Mouse (Mus musculus): ENCODE results near the gene Pygm. TPM values are rescaled to one million over a fixed set of nuclear protein-coding genes. Genes with fewer than 3 reads are reported as not detected.

Gene Pygm
- polyA plus RNA-seq (2014; fragmentation: Nextera tagmentation; extraction: Ambion mirVana), result 4.4 and 6.0 TPM in 2 replicates

DNA sequence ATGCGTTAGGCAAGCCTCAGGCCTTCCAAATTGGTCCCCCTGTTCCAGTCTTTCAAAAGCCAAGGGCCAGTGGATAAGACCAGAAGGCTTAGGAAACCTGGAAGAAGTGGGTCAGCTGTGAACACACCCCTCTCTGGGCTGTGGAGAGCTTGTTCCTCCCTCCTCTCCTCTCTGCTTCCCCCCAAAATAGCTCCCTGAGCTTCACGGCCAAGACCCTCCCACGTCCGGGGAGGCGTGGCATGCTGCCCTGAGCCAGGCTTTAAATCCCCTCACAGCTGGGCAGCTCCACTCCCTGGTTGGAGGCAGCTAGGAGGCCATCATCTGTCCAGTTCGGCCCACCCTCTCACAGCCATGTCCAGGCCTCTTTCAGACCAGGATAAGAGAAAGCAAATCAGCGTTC, at the start of gene Pygm:
TSS of gene Pygm (plus strand) at position 272 of the 400 bp plus-strand sequence.
- Histone ChIP-seq H3K36me3 (ENCODE audit: control insufficient read depth, insufficient read depth, low read length) (no peaks in the 10 kb centered on the region), H3K9ac (ENCODE audit: low read length) (no peak within 1 kb of the TSS; the same call in 1 of the 2 replicates), H3K9me3 (ENCODE audit: control insufficient read depth, low read length) (no peaks in the 10 kb centered on the region), H3K4me1 (ENCODE audit: control insufficient read depth, insufficient read depth, low read length) (0 out of 2 replicates have a peak, but pooled peaks cover 4% of the 10 kb centered on the region), H3K27ac (ENCODE audit: low read depth, low read length) (no peak within 1 kb of the TSS), H3K27me3 (ENCODE audit: control insufficient read depth, insufficient read depth, low read length) (no peaks in the 10 kb centered on the region), H3K4me2 (ENCODE audit: low read depth) (no peak within 1 kb of the TSS), H3K4me3 (ENCODE audit: low read depth, low read length) (no peak within 1 kb of the TSS)
- DNase-seq (ENCODE audit: low spot score) (no peak), ATAC-seq (ENCODE audit: insufficient read depth, low FRiP score, low TSS enrichment) (no peak)
- WGBS, result 27% methylated on average over 7 of the region's 7 CpGs

DNA sequence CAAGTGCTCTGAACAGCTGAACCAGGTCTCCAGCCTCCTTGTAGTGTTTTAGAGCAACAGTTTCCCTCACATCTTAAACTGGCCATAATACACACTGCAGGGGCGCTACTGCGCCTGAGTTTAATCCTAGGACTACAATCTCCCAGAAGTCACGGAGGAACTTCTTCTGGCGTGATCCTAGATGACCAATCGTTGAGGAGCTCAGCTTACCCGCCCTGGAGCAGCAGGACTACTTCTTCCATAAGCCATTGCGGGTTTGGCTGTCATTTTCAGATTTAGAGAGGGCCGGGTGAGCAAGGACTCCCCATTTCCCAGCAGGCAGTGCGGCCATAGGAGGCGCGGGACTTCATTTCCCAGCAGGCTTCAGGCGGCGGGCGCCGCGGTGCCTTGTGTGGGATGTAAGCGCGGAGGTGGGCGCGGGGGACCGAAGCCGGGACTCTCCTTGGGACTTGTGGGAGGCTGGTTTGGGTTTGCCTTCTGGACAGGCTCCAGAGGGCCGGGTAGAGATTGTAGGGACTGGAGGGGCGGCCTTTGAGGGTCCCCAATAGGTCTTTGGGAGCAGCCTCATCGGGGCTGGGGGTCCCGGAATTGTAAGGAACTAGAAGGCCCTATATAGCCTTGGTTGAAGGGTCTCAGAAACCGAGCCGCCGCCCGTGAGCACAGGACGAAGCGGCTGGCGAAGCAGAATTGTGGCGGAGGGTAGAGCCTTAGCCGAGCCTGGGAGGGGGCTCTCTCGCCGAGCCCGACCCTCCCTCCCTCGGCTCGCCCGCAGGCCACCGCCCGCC, 49.3 kb upstream of the Pygm start, which contains the start of gene Men1:
TSS of gene Men1 (plus strand) at position 307 of the 785 bp plus-strand sequence.
- DNase-seq (ENCODE audit: low spot score) (peak; percentile 95), ATAC-seq (ENCODE audit: insufficient read depth, low FRiP score, low TSS enrichment) (peak; percentile 90)
- peaks cover 21% of the 10 kb centered on the region for H3K4me1 ChIP-seq (ENCODE audit: control insufficient read depth, insufficient read depth, low read length)
- H3K27me3 ChIP-seq (ENCODE audit: control insufficient read depth, insufficient read depth, low read length), result no peaks in the 10 kb centered on the region
- peak within 1 kb of the TSS; percentile 70 for H3K9ac ChIP-seq (ENCODE audit: low read length)
- H3K4me3 ChIP-seq (ENCODE audit: low read depth, low read length), result peak within 1 kb of the TSS; percentile 63
- H3K4me2 ChIP-seq (ENCODE audit: low read depth), result peak within 1 kb of the TSS; percentile 90
- WGBS, result under 1% methylated on average over 43 of the region's 43 CpGs
- peak within 1 kb of the TSS; percentile 49; the same call in 1 of the 2 replicates for H3K27ac ChIP-seq (ENCODE audit: low read depth, low read length)
- H3K36me3 ChIP-seq (ENCODE audit: control insufficient read depth, insufficient read depth, low read length), result peaks cover 14% of the 10 kb centered on the region
- H3K9me3 ChIP-seq (ENCODE audit: control insufficient read depth, low read length), result no peaks in the 10 kb centered on the region

DNA sequence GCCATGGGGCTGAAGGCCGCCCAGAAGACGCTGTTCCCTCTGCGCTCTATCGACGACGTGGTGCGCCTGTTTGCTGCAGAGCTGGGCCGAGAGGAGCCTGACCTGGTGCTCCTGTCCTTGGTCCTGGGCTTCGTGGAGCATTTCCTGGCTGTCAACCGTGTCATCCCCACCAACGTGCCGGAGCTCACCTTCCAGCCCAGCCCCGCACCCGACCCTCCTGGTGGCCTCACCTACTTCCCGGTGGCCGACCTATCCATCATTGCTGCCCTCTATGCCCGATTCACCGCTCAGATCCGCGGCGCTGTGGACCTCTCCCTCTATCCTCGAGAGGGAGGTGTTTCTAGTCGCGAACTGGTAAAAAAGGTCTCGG, 48.8 kb upstream of the Pygm start:
- H3K9me3 ChIP-seq (ENCODE audit: control insufficient read depth, low read length), result no peaks in the 10 kb centered on the region
- ATAC-seq (ENCODE audit: insufficient read depth, low FRiP score, low TSS enrichment) (0 out of 2 replicates have a peak, but pooled peaks have one; percentile 2), DNase-seq (ENCODE audit: low spot score) (peak; percentile 33)
- H3K4me2 ChIP-seq (ENCODE audit: low read depth), result peak overlapping the region; percentile 90
- peaks cover 21% of the 10 kb centered on the region for H3K4me1 ChIP-seq (ENCODE audit: control insufficient read depth, insufficient read depth, low read length)
- WGBS, result under 1% methylated on average over 25 of the region's 25 CpGs
- H3K4me3 ChIP-seq (ENCODE audit: low read depth, low read length), result peak overlapping the region; percentile 63
- H3K9ac ChIP-seq (ENCODE audit: low read length), result peak overlapping the region; percentile 70
- peaks cover 14% of the 10 kb centered on the region for H3K36me3 ChIP-seq (ENCODE audit: control insufficient read depth, insufficient read depth, low read length)
- no peaks in the 10 kb centered on the region for H3K27me3 ChIP-seq (ENCODE audit: control insufficient read depth, insufficient read depth, low read length)
- peak overlapping the region; percentile 24; the same call in 1 of the 2 replicates for H3K27ac ChIP-seq (ENCODE audit: low read depth, low read length)

DNA sequence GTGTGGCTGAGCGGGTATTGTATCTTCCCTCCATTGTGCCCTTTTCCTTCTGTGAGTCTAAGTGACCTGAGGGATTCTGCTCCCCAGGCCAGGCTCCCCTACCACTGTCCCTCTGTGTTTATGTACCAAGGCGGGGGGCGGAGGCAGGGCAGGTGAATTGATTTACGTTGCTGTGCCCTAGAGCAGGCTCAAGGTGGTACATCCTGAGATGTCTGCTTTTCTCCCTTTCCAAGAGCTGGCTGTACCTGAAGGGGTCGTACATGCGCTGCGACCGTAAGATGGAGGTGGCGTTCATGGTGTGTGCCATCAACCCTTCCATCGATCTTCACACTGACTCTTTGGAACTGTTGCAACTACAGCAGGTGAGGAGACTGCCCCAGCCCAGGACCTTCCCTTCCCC, 47.3 kb upstream of the Pygm start:
- ATAC-seq (ENCODE audit: insufficient read depth, low FRiP score, low TSS enrichment), result no peak
- WGBS, result 95% methylated on average over 10 of the region's 10 CpGs
- Histone ChIP-seq H3K4me1 (ENCODE audit: control insufficient read depth, insufficient read depth, low read length) (peaks cover 19% of the 10 kb centered on the region), H3K36me3 (ENCODE audit: control insufficient read depth, insufficient read depth, low read length) (peaks cover 14% of the 10 kb centered on the region), H3K27me3 (ENCODE audit: control insufficient read depth, insufficient read depth, low read length) (no peaks in the 10 kb centered on the region), H3K4me2 (ENCODE audit: low read depth) (peak overlapping the region; percentile 90), H3K9me3 (ENCODE audit: control insufficient read depth, low read length) (no peaks in the 10 kb centered on the region), H3K4me3 (ENCODE audit: low read depth, low read length) (peak overlapping the region; percentile 63), H3K9ac (ENCODE audit: low read length) (no peak overlapping the region; the same call in 1 of the 2 replicates), H3K27ac (ENCODE audit: low read depth, low read length) (no peak overlapping the region)
- DNase-seq (ENCODE audit: low spot score), result no peak

DNA sequence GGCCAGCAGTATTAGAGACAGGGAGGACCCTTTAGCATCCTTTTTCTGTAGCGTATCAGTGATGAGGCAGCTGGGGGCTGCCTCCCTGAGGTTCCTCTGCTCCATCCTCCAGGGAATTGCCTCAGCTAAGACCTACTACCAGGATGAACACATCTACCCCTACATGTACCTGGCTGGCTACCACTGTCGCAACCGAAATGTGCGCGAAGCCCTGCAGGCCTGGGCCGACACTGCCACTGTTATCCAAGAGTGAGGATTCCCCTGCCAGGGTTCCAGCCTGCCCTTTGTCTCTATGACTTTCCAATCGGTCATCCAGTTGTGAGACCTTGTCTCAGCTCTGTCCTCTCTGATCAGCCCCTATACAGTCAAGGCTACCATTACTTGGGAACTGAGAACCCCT, 46.0 kb upstream of the Pygm start:
- Histone ChIP-seq H3K36me3 (ENCODE audit: control insufficient read depth, insufficient read depth, low read length) (peaks cover 14% of the 10 kb centered on the region), H3K4me3 (ENCODE audit: low read depth, low read length) (no peak overlapping the region), H3K4me1 (ENCODE audit: control insufficient read depth, insufficient read depth, low read length) (peaks cover 19% of the 10 kb centered on the region), H3K4me2 (ENCODE audit: low read depth) (no peak overlapping the region), H3K27ac (ENCODE audit: low read depth, low read length) (no peak overlapping the region), H3K27me3 (ENCODE audit: control insufficient read depth, insufficient read depth, low read length) (no peaks in the 10 kb centered on the region), H3K9ac (ENCODE audit: low read length) (no peak overlapping the region), H3K9me3 (ENCODE audit: control insufficient read depth, low read length) (no peaks in the 10 kb centered on the region)
- DNase-seq (ENCODE audit: low spot score) (no peak), ATAC-seq (ENCODE audit: insufficient read depth, low FRiP score, low TSS enrichment) (no peak)
- 97% methylated on average over 7 of the region's 7 CpGs for WGBS

DNA sequence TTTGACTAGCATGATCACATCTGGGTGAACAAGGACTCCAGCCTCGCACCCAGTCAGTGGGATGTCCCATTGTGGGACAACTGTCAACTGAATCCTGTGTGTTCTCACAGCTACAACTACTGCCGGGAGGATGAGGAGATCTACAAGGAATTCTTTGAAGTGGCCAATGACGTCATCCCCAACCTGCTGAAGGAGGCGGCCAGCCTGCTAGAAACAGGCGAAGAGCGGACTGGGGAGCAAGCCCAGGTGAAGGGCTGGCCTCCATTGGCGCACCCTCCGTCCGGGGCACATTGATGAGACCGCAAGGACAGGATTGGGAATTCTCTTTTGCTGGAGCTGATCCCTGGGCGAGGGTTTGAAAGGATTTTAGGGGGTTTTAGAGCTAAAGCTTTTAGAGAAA, 45.5 kb upstream of the Pygm start:
- no peaks in the 10 kb centered on the region for H3K9me3 ChIP-seq (ENCODE audit: control insufficient read depth, low read length)
- H3K4me1 ChIP-seq (ENCODE audit: control insufficient read depth, insufficient read depth, low read length), result peaks cover 19% of the 10 kb centered on the region
- ATAC-seq (ENCODE audit: insufficient read depth, low FRiP score, low TSS enrichment) (no peak), DNase-seq (ENCODE audit: low spot score) (no peak)
- H3K4me2 ChIP-seq (ENCODE audit: low read depth), result no peak overlapping the region
- H3K27me3 ChIP-seq (ENCODE audit: control insufficient read depth, insufficient read depth, low read length), result no peaks in the 10 kb centered on the region
- H3K4me3 ChIP-seq (ENCODE audit: low read depth, low read length), result no peak overlapping the region
- no peak overlapping the region for H3K27ac ChIP-seq (ENCODE audit: low read depth, low read length)
- H3K9ac ChIP-seq (ENCODE audit: low read length), result no peak overlapping the region
- peaks cover 14% of the 10 kb centered on the region for H3K36me3 ChIP-seq (ENCODE audit: control insufficient read depth, insufficient read depth, low read length)
- WGBS, result 92% methylated on average over 11 of the region's 11 CpGs

DNA sequence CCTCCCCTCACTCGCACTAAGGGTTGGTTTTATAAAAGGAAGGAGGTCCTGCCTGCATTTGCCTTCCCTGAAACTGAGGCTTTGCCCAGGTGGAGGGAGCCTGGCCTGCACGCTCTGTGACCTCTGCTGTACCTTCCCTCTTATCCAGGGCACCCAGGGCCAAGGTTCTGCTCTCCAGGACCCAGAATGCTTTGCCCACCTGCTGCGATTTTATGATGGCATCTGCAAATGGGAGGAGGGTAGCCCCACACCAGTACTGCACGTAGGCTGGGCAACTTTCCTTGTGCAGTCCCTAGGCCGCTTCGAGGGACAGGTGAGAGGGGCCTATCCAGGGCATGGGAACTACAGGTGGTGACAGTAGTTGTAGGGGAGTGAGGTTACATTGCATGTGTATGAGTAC, 45.0 kb upstream of the Pygm start:
- Histone ChIP-seq H3K4me2 (ENCODE audit: low read depth) (no peak overlapping the region), H3K4me3 (ENCODE audit: low read depth, low read length) (no peak overlapping the region), H3K9me3 (ENCODE audit: control insufficient read depth, low read length) (no peaks in the 10 kb centered on the region), H3K27me3 (ENCODE audit: control insufficient read depth, insufficient read depth, low read length) (no peaks in the 10 kb centered on the region), H3K9ac (ENCODE audit: low read length) (no peak overlapping the region), H3K4me1 (ENCODE audit: control insufficient read depth, insufficient read depth, low read length) (peaks cover 18% of the 10 kb centered on the region), H3K27ac (ENCODE audit: low read depth, low read length) (no peak overlapping the region), H3K36me3 (ENCODE audit: control insufficient read depth, insufficient read depth, low read length) (peaks cover 16% of the 10 kb centered on the region)
- 94% methylated on average over 6 of the region's 6 CpGs for WGBS
- ATAC-seq (ENCODE audit: insufficient read depth, low FRiP score, low TSS enrichment), result no peak
- no peak for DNase-seq (ENCODE audit: low spot score)

DNA sequence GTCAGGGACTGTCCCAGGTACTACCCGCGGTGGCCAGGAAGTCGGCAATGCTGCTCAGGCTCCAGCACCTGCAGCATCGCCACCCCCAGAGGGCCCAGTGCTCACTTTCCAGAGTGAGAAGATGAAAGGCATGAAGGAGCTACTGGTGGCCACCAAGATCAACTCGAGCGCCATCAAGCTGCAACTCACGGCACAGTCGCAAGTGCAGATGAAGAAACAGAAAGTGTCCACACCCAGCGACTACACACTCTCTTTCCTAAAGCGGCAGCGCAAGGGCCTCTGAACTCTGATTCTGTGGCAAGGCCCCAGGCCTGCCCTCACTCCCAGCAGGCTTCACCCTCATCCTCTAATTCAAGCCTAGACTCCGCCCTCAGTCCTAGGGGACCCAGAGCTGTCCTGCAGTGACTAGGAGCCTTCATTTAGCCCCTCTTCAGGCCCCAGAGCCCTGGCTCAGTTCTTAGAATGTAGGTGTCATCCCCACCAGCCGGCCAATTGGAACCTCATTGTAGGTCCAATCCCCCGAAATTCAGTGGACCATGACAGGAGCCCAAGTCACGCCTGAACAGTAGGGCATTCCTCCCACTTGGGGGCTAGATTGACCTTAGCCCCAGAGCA, 44.2 kb upstream of the Pygm start:
- H3K36me3 ChIP-seq (ENCODE audit: control insufficient read depth, insufficient read depth, low read length), result peaks cover 16% of the 10 kb centered on the region
- 72% methylated on average over 15 of the region's 15 CpGs for WGBS

More for the DNA sequence above, 44.2 kb upstream of the Pygm start:
- no peak overlapping the region for H3K9ac ChIP-seq (ENCODE audit: low read length)
- ATAC-seq (ENCODE audit: insufficient read depth, low FRiP score, low TSS enrichment) (no peak), DNase-seq (ENCODE audit: low spot score) (no peak)
- no peaks in the 10 kb centered on the region for H3K9me3 ChIP-seq (ENCODE audit: control insufficient read depth, low read length)
- no peaks in the 10 kb centered on the region for H3K27me3 ChIP-seq (ENCODE audit: control insufficient read depth, insufficient read depth, low read length)
- H3K27ac ChIP-seq (ENCODE audit: low read depth, low read length), result no peak overlapping the region
- H3K4me1 ChIP-seq (ENCODE audit: control insufficient read depth, insufficient read depth, low read length), result peaks cover 14% of the 10 kb centered on the region
- no peak overlapping the region for H3K4me3 ChIP-seq (ENCODE audit: low read depth, low read length)
- H3K4me2 ChIP-seq (ENCODE audit: low read depth), result no peak overlapping the region

All from neural tube, embryonic 11.5 days (tissue).